Mouse (Mus musculus) C2C12 (cell line): ENCODE measurements around the gene Clmp.

ENCODE experiments used
- CTCF ChIP-seq: IDR thresholded peaks from one replicate; pipeline ENCODE4 v1.5.1; 2011; ENCODE audit not compliant: control insufficient read depth, insufficient read depth, insufficient read length
- FOSL1 ChIP-seq: IDR thresholded peaks from one replicate; pipeline ENCODE4 v1.8.0; 2011; ENCODE audit warnings: mild to moderate bottlenecking, low read length; ENCODE audit not compliant: poor library complexity, insufficient read depth, severe bottlenecking
- MAX ChIP-seq: IDR thresholded peaks from one replicate; pipeline ENCODE4 v1.6.1; 2011; ENCODE audit warnings: mild to moderate bottlenecking, control low read depth
- MYOD1 ChIP-seq: IDR thresholded peaks from one replicate; pipeline ENCODE4 v1.6.1; 2011; ENCODE audit warnings: low read depth; ENCODE audit not compliant: control insufficient read depth, insufficient read length
- MYOG ChIP-seq: IDR thresholded peaks from one replicate; pipeline ENCODE4 v1.6.1; 2011; ENCODE audit not compliant: control insufficient read depth, insufficient read length; ENCODE audit errors: extremely low read depth
- USF1 ChIP-seq: IDR thresholded peaks from one replicate; pipeline ENCODE4 v1.6.1; 2011; ENCODE audit warnings: low read depth, mild to moderate bottlenecking, control low read depth, moderate library complexity

GRCm38 (mm10) chr9:40727140-40727823 is 41.5 kb downstream of the Clmp start:
- TF ChIP-seq USF1 (no peak), CTCF (no peak), MAX (no peak), MYOG (no peak), MYOD1 (no peak), FOSL1 (no peak)
